Mouse (Mus musculus) heart, adult 2 months (tissue): ENCODE data around the gene Gng8.

ENCODE experiments used
- CTCF ChIP-seq: fragments of 200-600 bp; IDR thresholded peaks from 2 replicates; pipeline ENCODE4 v1.8.1; 2022; ENCODE audit warnings: antibody characterized with exemption, mild to moderate bottlenecking, moderate library complexity
- EP300 ChIP-seq: fragments of 200-500 bp; IDR thresholded peaks from 2 replicates; pipeline ENCODE4 v1.6.1; 2011; ENCODE audit warnings: low read depth, low read length, control low read depth; ENCODE audit not compliant: insufficient read depth
- POLR2A ChIP-seq: fragments of 200-500 bp; IDR thresholded peaks from 2 replicates; pipeline ENCODE4 v1.6.1; 2011; ENCODE audit warnings: mild to moderate bottlenecking, low read depth, low read length, control low read depth; ENCODE audit not compliant: insufficient read depth

- TF ChIP-seq CTCF (no peak), POLR2A (no peak; the same call in 1 of the 2 replicates), EP300 (no peak)
These were observed 46.9 kb upstream of the Gng8 start for GRCm38 (mm10) chr7:16844696-16845071.
